Mouse (Mus musculus) fat pad, adult 2 months (tissue): ENCODE data around the gene Foxp1.
A peak's percentile ranks its signal among the peaks of the same experiment; 100 is the strongest.

Source experiments
- DNase-seq: peaks from one replicate; pipeline ENCODE4 v3.0.0-alpha.2; 2011; ENCODE audit warnings: low read depth, low spot score; ENCODE audit errors: extremely low read depth

Gene Foxp1

GRCm38 (mm10) chr6:99070710-99071109, 451.8 kb downstream of the Foxp1 start:
- peak; percentile 83 for DNase-seq

- DNase-seq, result no peak
Observed at GRCm38 (mm10) chr6:99069726-99070125, 452.8 kb downstream of the Foxp1 start.

GRCm38 (mm10) chr6:99065569-99066353, 456.8 kb downstream of the Foxp1 start:
- DNase-seq, result no peak

GRCm38 (mm10) chr6:99063982-99064484, 458.5 kb downstream of the Foxp1 start:
- no peak for DNase-seq

- DNase-seq, result no peak
Observed at GRCm38 (mm10) chr6:99062931-99063330, 459.6 kb downstream of the Foxp1 start.

GRCm38 (mm10) chr6:99058688-99059087, 463.8 kb downstream of the Foxp1 start:
- no peak for DNase-seq

- peak; percentile 49 for DNase-seq
Observed at GRCm38 (mm10) chr6:99057113-99057553, 465.4 kb downstream of the Foxp1 start.

- DNase-seq, result no peak
Observed at GRCm38 (mm10) chr6:99056379-99056778, 466.1 kb downstream of the Foxp1 start.

- DNase-seq, result no peak
Observed at GRCm38 (mm10) chr6:99053998-99054397, 468.5 kb downstream of the Foxp1 start.

GRCm38 (mm10) chr6:99053111-99053510, 469.4 kb downstream of the Foxp1 start:
- no peak for DNase-seq

GRCm38 (mm10) chr6:99051724-99052123, 470.8 kb downstream of the Foxp1 start:
- no peak for DNase-seq

- no peak for DNase-seq
Observed at GRCm38 (mm10) chr6:99050288-99051006, 472.1 kb downstream of the Foxp1 start.

GRCm38 (mm10) chr6:99047322-99047721, 475.2 kb downstream of the Foxp1 start:
- DNase-seq, result no peak

GRCm38 (mm10) chr6:99045845-99046788, 476.4 kb downstream of the Foxp1 start:
- no peak for DNase-seq

GRCm38 (mm10) chr6:99043932-99044664, 478.4 kb downstream of the Foxp1 start:
- no peak for DNase-seq

- DNase-seq, result no peak
Observed at GRCm38 (mm10) chr6:99043226-99043625, 479.3 kb downstream of the Foxp1 start.

GRCm38 (mm10) chr6:99042175-99042954, 480.2 kb downstream of the Foxp1 start:
- DNase-seq, result no peak

GRCm38 (mm10) chr6:99038977-99039376, 483.5 kb downstream of the Foxp1 start:
- DNase-seq, result no peak
